Mouse (Mus musculus): ENCODE data around the gene Pkd1l1. TPM values are rescaled to one million over a fixed set of nuclear protein-coding genes. Genes with fewer than 3 reads are reported as not detected.

Gene Pkd1l1
- polyA plus RNA-seq, 1 experiment from 2014 or later: 0.04 TPM

DNA sequence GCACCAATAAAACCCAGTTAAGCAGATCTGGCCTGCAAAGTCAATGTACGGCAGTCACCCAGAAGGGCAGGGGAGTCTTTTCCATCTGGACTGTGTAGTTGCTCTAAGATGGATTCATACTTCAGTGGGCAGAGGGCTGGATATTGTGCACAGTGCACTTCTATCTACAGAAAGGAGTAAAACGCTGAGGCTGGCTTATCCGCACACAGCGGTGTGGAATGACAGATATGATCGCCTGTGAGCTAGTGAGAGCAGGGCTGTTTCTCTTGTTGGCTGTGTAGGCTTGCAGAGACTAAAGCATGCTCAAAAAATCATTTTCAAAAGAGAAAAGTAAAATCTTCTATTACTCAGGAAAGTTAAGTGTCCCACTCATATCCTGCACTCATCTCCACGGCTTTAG is 973 bp downstream of the Pkd1l1 start:
- Histone ChIP-seq H3K4me2 (replicated peaks) (no peak overlapping the region), H3K9ac (no peak overlapping the region), H3K9me3 (no peaks in the 10 kb centered on the region), H3K4me3 (no peak overlapping the region), H3K27ac (no peak overlapping the region), H3K27me3 (no peaks in the 10 kb centered on the region), H3K4me1 (no peaks in the 10 kb centered on the region), H3K36me3 (no peaks in the 10 kb centered on the region)
- WGBS: 87% methylated on average over 6 of the region's 6 CpGs
- no peak for ATAC-seq (ENCODE audit: insufficient number of reproducible peaks, insufficient read depth, low FRiP score, low TSS enrichment)

GRCm38 (mm10) chr11:8970509-8970908 is 2.6 kb downstream of the Pkd1l1 start:
- no peaks in the 10 kb centered on the region for H3K27me3 ChIP-seq
- no peak overlapping the region for H3K27ac ChIP-seq
- H3K9me3 ChIP-seq: no peaks in the 10 kb centered on the region
- no peak overlapping the region for H3K4me2 ChIP-seq (replicated peaks)
- H3K4me3 ChIP-seq: no peak overlapping the region
- WGBS: 68% methylated on average over 9 of the region's 9 CpGs
- H3K4me1 ChIP-seq: no peaks in the 10 kb centered on the region
- no peak overlapping the region for H3K9ac ChIP-seq
- H3K36me3 ChIP-seq: no peaks in the 10 kb centered on the region
- no peak for ATAC-seq (ENCODE audit: insufficient number of reproducible peaks, insufficient read depth, low FRiP score, low TSS enrichment)

DNA sequence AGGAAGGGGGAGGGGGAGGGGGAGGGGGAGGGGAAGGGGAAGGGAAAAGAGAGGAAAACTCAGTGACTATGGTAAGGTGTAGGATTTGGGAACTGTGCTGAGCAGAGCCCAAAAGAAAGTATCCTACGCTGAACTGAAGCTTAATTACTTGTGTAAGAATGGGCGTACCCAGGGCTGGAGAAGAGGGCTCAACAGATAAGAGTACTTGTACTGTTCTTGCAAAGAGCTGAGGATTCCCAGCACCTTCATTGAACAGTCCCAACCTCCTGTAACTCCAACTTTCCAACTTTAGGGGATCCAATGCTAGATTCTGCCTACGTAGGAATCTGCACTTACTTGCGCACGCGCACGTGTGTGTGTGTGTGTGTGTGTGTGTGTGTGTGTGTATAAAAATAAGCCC is 5.0 kb downstream of the Pkd1l1 start:
- no peak overlapping the region for H3K9ac ChIP-seq
- H3K4me1 ChIP-seq: no peaks in the 10 kb centered on the region
- no peak overlapping the region for H3K4me2 ChIP-seq (replicated peaks)
- ATAC-seq (ENCODE audit: insufficient number of reproducible peaks, insufficient read depth, low FRiP score, low TSS enrichment): no peak
- H3K27ac ChIP-seq: no peak overlapping the region
- no peaks in the 10 kb centered on the region for H3K36me3 ChIP-seq
- no peak overlapping the region for H3K4me3 ChIP-seq
- no peaks in the 10 kb centered on the region for H3K9me3 ChIP-seq
- H3K27me3 ChIP-seq: no peaks in the 10 kb centered on the region
- 94% methylated on average over 7 of the region's 7 CpGs for WGBS

GRCm38 (mm10) chr11:8958572-8958971 is 14.5 kb downstream of the Pkd1l1 start:
- Histone ChIP-seq H3K4me1 (peaks cover 3% of the 10 kb centered on the region; the same call in 1 of the 2 replicates), H3K36me3 (no peaks in the 10 kb centered on the region), H3K4me2 (replicated peaks) (no peak overlapping the region), H3K27me3 (no peaks in the 10 kb centered on the region), H3K9me3 (no peaks in the 10 kb centered on the region), H3K4me3 (no peak overlapping the region), H3K9ac (no peak overlapping the region), H3K27ac (0 out of 2 replicates have a peak overlapping the region, but pooled peaks have one; percentile 65)
- WGBS: 30% methylated on average over 10 of the region's 10 CpGs
- ATAC-seq (ENCODE audit: insufficient number of reproducible peaks, insufficient read depth, low FRiP score, low TSS enrichment): peak; percentile 73; the same call in 1 of the 2 replicates

GRCm38 (mm10) chr11:8958108-8958507 is 15.0 kb downstream of the Pkd1l1 start:
- no peak for ATAC-seq (ENCODE audit: insufficient number of reproducible peaks, insufficient read depth, low FRiP score, low TSS enrichment)

GRCm38 (mm10) chr11:8957023-8957422 is 16.0 kb downstream of the Pkd1l1 start:
- no peak overlapping the region for H3K4me2 ChIP-seq (replicated peaks)
- H3K4me1 ChIP-seq: peaks cover 3% of the 10 kb centered on the region; the same call in 1 of the 2 replicates
- WGBS: 65% methylated on average over 6 of the region's 6 CpGs
- no peak overlapping the region for H3K9ac ChIP-seq
- no peaks in the 10 kb centered on the region for H3K36me3 ChIP-seq
- no peaks in the 10 kb centered on the region for H3K9me3 ChIP-seq
- no peaks in the 10 kb centered on the region for H3K27me3 ChIP-seq
- ATAC-seq (ENCODE audit: insufficient number of reproducible peaks, insufficient read depth, low FRiP score, low TSS enrichment): no peak
- H3K4me3 ChIP-seq: no peak overlapping the region
- H3K27ac ChIP-seq: no peak overlapping the region

More at GRCm38 (mm10) chr11:8958108-8958507, 15.0 kb downstream of the Pkd1l1 start:
- Histone ChIP-seq H3K4me2 (replicated peaks) (no peak overlapping the region), H3K9ac (no peak overlapping the region), H3K36me3 (no peaks in the 10 kb centered on the region), H3K9me3 (no peaks in the 10 kb centered on the region), H3K4me3 (no peak overlapping the region), H3K27me3 (no peaks in the 10 kb centered on the region), H3K4me1 (peaks cover 3% of the 10 kb centered on the region; the same call in 1 of the 2 replicates), H3K27ac (peak overlapping the region; percentile 69; the same call in 1 of the 2 replicates)
- 24% methylated on average over 4 of the region's 4 CpGs for WGBS

GRCm38 (mm10) chr11:8955678-8956077 is 17.4 kb downstream of the Pkd1l1 start:
- Histone ChIP-seq H3K4me1 (peaks cover 3% of the 10 kb centered on the region; the same call in 1 of the 2 replicates), H3K27ac (no peak overlapping the region), H3K27me3 (no peaks in the 10 kb centered on the region), H3K9ac (no peak overlapping the region), H3K4me2 (replicated peaks) (no peak overlapping the region), H3K4me3 (no peak overlapping the region), H3K36me3 (no peaks in the 10 kb centered on the region), H3K9me3 (no peaks in the 10 kb centered on the region)
- no peak for ATAC-seq (ENCODE audit: insufficient number of reproducible peaks, insufficient read depth, low FRiP score, low TSS enrichment)
- 6% methylated on average over 1 of the region's 1 CpGs for WGBS

DNA sequence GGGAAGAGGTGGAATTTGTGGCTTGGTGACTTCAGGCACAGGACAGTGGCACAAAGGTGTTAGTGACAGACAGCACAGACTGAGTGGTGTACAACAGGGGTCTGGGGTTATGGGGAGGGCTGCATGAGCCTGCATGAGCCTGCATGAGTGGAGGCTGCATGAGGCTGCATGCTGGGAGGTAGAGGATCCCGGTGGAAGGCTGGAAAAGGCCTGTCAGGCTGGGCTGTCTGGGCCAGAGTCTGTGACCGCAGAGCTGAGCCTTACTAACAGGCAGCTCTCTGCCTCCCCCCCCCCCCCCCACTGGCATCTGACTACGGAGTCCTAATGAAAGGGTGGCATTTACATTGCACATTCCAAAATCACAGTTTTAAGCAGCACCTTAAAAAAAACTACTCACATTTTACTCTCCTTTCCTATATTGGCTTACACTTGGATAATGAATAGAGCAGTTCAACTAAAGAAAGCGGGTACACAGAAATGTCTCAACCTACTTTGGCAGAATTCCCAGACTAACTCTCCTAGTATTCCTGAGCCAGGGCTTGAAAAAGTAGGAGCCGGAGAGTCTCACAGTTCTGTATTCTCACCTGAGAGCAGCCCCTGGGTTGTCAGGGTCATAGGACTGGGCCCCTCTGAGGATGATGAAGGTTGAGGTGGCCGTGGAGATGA is 23.2 kb downstream of the Pkd1l1 start:
- WGBS: 62% methylated on average over 6 of the region's 6 CpGs
- Histone ChIP-seq H3K27me3 (no peaks in the 10 kb centered on the region), H3K36me3 (no peaks in the 10 kb centered on the region), H3K27ac (peak overlapping the region; percentile 84; the same call in 1 of the 2 replicates), H3K9me3 (no peaks in the 10 kb centered on the region), H3K4me3 (no peak overlapping the region), H3K9ac (no peak overlapping the region), H3K4me2 (replicated peaks) (no peak overlapping the region), H3K4me1 (0 out of 2 replicates have a peak, but pooled peaks cover 3% of the 10 kb centered on the region)
- peak; percentile 48; the same call in 1 of the 2 replicates for ATAC-seq (ENCODE audit: insufficient number of reproducible peaks, insufficient read depth, low FRiP score, low TSS enrichment)

- H3K27me3 ChIP-seq: no peaks in the 10 kb centered on the region
- H3K9me3 ChIP-seq: no peaks in the 10 kb centered on the region
- no peak for ATAC-seq (ENCODE audit: insufficient number of reproducible peaks, insufficient read depth, low FRiP score, low TSS enrichment)
- 71% methylated on average over 3 of the region's 3 CpGs for WGBS
- no peaks in the 10 kb centered on the region for H3K36me3 ChIP-seq
- H3K4me2 ChIP-seq (replicated peaks): no peak overlapping the region
- H3K4me3 ChIP-seq: no peak overlapping the region
- H3K27ac ChIP-seq: no peak overlapping the region
- no peak overlapping the region for H3K9ac ChIP-seq
- H3K4me1 ChIP-seq: 0 out of 2 replicates have a peak, but pooled peaks cover 3% of the 10 kb centered on the region
These were observed 24.2 kb downstream of the Pkd1l1 start for GRCm38 (mm10) chr11:8948871-8949270.

- Histone ChIP-seq H3K36me3 (no peaks in the 10 kb centered on the region), H3K4me1 (no peaks in the 10 kb centered on the region), H3K4me3 (no peak overlapping the region), H3K9ac (no peak overlapping the region), H3K27me3 (no peaks in the 10 kb centered on the region), H3K9me3 (no peaks in the 10 kb centered on the region), H3K27ac (no peak overlapping the region), H3K4me2 (replicated peaks) (no peak overlapping the region)
- no peak for ATAC-seq (ENCODE audit: insufficient number of reproducible peaks, insufficient read depth, low FRiP score, low TSS enrichment)
- 86% methylated on average over 4 of the region's 4 CpGs for WGBS
These were observed 29.0 kb downstream of the Pkd1l1 start for GRCm38 (mm10) chr11:8944114-8944513.

DNA sequence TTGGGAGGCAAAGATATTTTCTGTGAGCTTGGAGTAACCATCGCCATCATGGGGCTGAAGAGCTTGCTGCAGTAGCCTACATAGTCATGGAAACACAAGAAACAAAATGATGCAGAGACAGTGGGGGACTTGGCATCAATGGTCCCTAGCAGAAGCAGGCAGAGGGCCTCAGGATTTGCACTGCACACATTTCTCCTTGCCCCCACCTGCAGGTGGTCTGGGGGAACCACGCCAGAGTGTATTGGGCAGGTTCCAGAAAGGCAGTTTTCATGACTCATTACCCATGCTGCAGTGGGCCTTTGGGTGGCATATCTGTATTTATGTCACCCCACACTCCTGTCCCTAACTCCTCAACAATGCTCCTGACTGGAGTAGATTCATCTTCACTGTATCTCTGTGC is 30.6 kb downstream of the Pkd1l1 start:
- no peak for ATAC-seq (ENCODE audit: insufficient number of reproducible peaks, insufficient read depth, low FRiP score, low TSS enrichment)
- Histone ChIP-seq H3K9me3 (no peaks in the 10 kb centered on the region), H3K9ac (no peak overlapping the region), H3K36me3 (no peaks in the 10 kb centered on the region), H3K27me3 (no peaks in the 10 kb centered on the region), H3K4me1 (no peaks in the 10 kb centered on the region), H3K27ac (no peak overlapping the region), H3K4me2 (replicated peaks) (no peak overlapping the region), H3K4me3 (no peak overlapping the region)
- 78% methylated on average over 2 of the region's 2 CpGs for WGBS

DNA sequence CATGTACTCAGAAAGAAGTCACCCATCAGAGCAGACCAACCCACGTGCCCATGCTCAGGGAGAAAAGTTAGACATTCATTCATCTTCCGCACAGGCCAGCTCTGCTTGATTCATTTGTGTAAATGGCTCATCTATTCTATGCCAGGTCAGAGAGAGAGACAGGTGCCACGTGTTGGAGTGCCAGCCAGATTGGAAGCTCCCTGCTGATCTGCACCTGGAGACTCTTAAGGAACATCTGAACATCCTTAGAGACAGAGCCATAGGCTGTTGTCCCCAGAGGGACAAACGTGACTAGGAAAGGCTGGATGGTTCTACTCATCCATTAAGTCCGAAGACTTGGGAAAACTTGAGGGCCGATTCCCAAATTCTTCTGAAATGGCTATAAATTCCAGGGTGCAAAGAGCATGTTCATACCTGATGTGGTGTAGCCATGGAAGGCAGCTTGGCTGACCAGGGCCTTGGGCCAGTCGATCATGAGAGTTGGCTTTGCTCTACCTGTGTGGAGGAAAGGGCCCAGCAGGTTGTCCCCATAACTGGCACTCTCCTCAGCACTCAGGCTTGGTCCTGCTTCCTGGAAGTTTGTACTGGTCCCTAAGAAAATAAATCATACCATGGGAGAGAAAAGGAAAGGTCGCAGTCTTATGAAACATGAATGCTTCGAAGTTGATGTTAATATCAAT is 36.5 kb downstream of the Pkd1l1 start:
- no peaks in the 10 kb centered on the region for H3K4me1 ChIP-seq
- WGBS: 83% methylated on average over 9 of the region's 9 CpGs
- H3K27ac ChIP-seq: no peak overlapping the region
- H3K4me3 ChIP-seq: no peak overlapping the region
- H3K9ac ChIP-seq: no peak overlapping the region
- H3K27me3 ChIP-seq: no peaks in the 10 kb centered on the region
- H3K9me3 ChIP-seq: no peaks in the 10 kb centered on the region
- H3K36me3 ChIP-seq: no peaks in the 10 kb centered on the region
- H3K4me2 ChIP-seq (replicated peaks): no peak overlapping the region
- ATAC-seq (ENCODE audit: insufficient number of reproducible peaks, insufficient read depth, low FRiP score, low TSS enrichment): no peak
